Mouse (Mus musculus) duodenum, adult 2 months (tissue): ENCODE measurements around the gene Clec4b2. TPM values are rescaled to one million over a fixed set of nuclear protein-coding genes. Genes with fewer than 3 reads are reported as not detected.

Experiments used
- polyA plus RNA-seq: library from polyadenylated mRNA; depleted of rRNA; stranded (reverse); fragments of >200 nt; gene quantifications from 2 replicates; pipeline ENCODE4 v1.2.3, GENCODE M21; 2012; ENCODE audit warnings: low replicate concordance; rRNA removed

The Clec4b2 gene
- not detected in 2 replicates for polyA plus RNA-seq

DNA sequence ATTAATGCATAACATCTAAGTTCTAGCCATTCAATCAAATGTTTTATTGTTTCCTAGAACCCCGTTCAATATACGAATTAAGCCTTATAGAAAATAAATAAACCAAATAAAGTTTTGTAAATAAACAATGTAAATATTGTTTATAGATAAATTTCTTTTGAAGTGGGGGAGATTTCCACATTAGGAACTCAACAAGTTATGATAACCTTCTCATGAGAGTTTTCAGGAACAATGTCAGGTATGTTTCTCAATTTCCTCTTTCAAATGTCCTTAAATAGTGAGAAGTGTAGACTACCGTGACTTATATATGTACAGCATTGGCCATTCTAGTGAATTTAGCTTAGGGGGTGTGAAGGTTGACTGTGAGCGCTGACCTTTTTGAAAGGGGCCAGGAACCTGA is at the start of gene Clec4b2:
TSS of gene Clec4b2 (plus strand) at position 301 of the 400 bp plus-strand sequence.

DNA sequence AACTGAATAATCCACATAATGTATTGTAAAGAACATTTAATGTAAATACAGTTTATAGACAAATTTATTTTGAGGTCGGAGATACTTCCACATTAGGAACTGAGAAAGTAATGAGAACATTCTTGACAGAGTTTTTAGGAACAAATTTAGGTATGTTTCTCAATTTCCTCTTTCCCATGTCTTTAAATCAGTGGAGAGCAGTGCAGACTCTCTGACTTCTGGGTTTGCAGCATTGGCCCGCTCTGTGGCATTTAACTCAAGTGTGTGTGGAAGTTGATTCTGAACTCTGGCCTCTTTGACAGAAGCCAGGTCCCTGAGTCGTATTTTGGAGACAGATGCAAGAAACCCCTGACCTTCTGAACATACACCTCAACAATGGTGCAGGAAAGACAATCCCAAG is 57.0 kb downstream of the Clec4b2 start, which contains the start of gene Clec4n:
TSS of gene Clec4n (plus strand) at position 200 of the 400 bp plus-strand sequence.

Other genes with a start within 250 kb of the Clec4b2 start
- gene Clec4a3, start 220.4 kb upstream of the Clec4b2 start, polyA plus RNA-seq: 0.11 and 0.26 TPM in 2 replicates
- 0.13 and 0.15 TPM in 2 replicates for gene Clec4a4, start 182.5 kb upstream of the Clec4b2 start, polyA plus RNA-seq
- not detected in 2 replicates for gene Clec4b1, start 122.9 kb upstream of the Clec4b2 start, polyA plus RNA-seq
- 0.19 and 1.7 TPM in 2 replicates for gene Clec4a2, start 66.5 kb upstream of the Clec4b2 start, polyA plus RNA-seq
- 0.42 and 0.52 TPM in 2 replicates for gene Clec4n, start 57.0 kb downstream of the Clec4b2 start, polyA plus RNA-seq
- not detected in 2 replicates for gene Clec4d, start 89.2 kb downstream of the Clec4b2 start, polyA plus RNA-seq
- gene Clec4e, start 117.0 kb downstream of the Clec4b2 start, polyA plus RNA-seq: not detected in 2 replicates
- not detected in 2 replicates for gene Vmn2r19, start 135.4 kb downstream of the Clec4b2 start, polyA plus RNA-seq
- not detected in 2 replicates for gene Vmn2r20, start 245.2 kb downstream of the Clec4b2 start, polyA plus RNA-seq